ENCODE assay signal across 7 mouse cellular contexts in genomic region chr1:191616245-191616644, GRCm38 (mm10).
"Had no signal": no experiment of that assay in that cellular context is flagged by ENCODE, and none has a peak within 500 bp of the region (broad histone marks: within the 10 kb centered on the region; RNA-seq: fewer than 3 reads in every experiment).

No protein-coding gene starts in this region.

- DNase-seq: liver, postnatal 0 days; lung, adult 2 months; lung, postnatal 14 days; lung, postnatal 4 days; right cerebral cortex, postnatal 14 days; thymus, postnatal 14 days; thymus, postnatal 36 days had no signal
